Mouse (Mus musculus) midbrain, embryonic 15.5 days (tissue): ENCODE measurements at regions not wholly inside any gene's neighbourhood (a gene's known extent, or its start where the extent isn't known, plus 50 kb on each side); places are given as distances from the start of the nearest gene placed in this dataset.

Source experiments
- ATAC-seq: fragments of 200-750 bp; cut with Nextera tagmentation; replicated peaks from 2 replicates; pipeline ENCODE4 v1.8.0; 2017; ENCODE audit warnings: moderate TSS enrichment
- H3K27ac ChIP-seq: fragments of 300-500 bp; sonication (generic); 2 replicates; pipeline ENCODE4 v1.5.1; 2015; ENCODE audit warnings: mild to moderate bottlenecking, inconsistent platforms
- H3K27me3 ChIP-seq: fragments of 300-500 bp; sonication (generic); replicated peaks from 2 replicates; pipeline ENCODE4 v1.6.1; 2015; ENCODE audit warnings: inconsistent platforms
- H3K36me3 ChIP-seq: fragments of 300-500 bp; sonication (generic); replicated peaks from 2 replicates; pipeline ENCODE4 v1.6.1; 2015; ENCODE audit warnings: inconsistent platforms
- H3K4me1 ChIP-seq: fragments of 300-500 bp; sonication (generic); 2 replicates; pipeline ENCODE4 v1.6.1; 2015; ENCODE audit warnings: inconsistent platforms
- H3K4me2 ChIP-seq: fragments of 300-500 bp; sonication (generic); 2 replicates; pipeline ENCODE4 v1.6.1; 2015; ENCODE audit warnings: inconsistent platforms, mild to moderate bottlenecking, moderate library complexity
- H3K4me3 ChIP-seq: fragments of 300-500 bp; sonication (generic); 2 replicates; pipeline ENCODE4 v1.5.1; 2015; ENCODE audit warnings: mild to moderate bottlenecking, inconsistent platforms
- H3K9ac ChIP-seq: fragments of 300-500 bp; sonication (generic); 2 replicates; pipeline ENCODE4 v1.6.1; 2015; ENCODE audit warnings: mild to moderate bottlenecking, inconsistent platforms
- H3K9me3 ChIP-seq: fragments of 300-500 bp; sonication (generic); 2 replicates; pipeline ENCODE4 v1.6.1; 2016; ENCODE audit warnings: inconsistent platforms
- WGBS: fragments of 180-500 bp; shearing (Covaris S2); methylation state at CpG from one replicate; pipeline ENCODE4 v1.1.7; 2015; ENCODE audit warnings: mixed read lengths; 5-methylcytosine and 5-hydroxymethylcytosine counted together

DNA sequence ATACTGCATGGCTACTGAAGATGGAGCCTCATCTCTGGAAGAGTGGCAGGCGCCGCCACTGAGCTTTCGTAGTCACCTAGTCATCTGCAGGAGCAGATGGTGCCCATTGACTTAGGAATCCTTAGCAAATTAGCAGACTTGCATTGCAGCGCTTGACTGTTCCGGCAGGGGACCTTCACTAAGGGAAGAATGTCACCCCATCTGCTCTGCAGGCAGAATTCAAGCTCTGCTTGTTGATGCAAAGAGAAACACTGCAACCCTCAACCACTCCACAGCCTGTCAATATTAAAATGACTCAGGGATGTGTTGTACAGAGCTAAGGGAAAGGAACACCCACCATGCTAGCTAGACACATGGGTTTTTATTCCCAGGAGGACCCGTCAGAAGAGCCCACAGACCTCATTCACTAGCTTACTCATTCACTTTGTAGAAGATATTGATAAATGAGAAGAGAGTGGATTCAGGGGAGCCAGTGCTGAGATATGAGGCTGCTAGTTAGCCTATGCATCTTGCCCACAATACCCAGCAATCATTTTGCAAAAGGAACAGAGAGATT lies 215.4 kb upstream of the Gm26657 start:
- 85% methylated on average over 6 of the region's 6 CpGs for WGBS
- Histone ChIP-seq H3K27ac (no peak overlapping the region), H3K4me3 (no peak overlapping the region), H3K4me1 (no peaks in the 10 kb centered on the region), H3K9me3 (no peaks in the 10 kb centered on the region), H3K36me3 (no peaks in the 10 kb centered on the region), H3K4me2 (no peak overlapping the region), H3K9ac (no peak overlapping the region), H3K27me3 (no peaks in the 10 kb centered on the region)
- no peak for ATAC-seq

DNA sequence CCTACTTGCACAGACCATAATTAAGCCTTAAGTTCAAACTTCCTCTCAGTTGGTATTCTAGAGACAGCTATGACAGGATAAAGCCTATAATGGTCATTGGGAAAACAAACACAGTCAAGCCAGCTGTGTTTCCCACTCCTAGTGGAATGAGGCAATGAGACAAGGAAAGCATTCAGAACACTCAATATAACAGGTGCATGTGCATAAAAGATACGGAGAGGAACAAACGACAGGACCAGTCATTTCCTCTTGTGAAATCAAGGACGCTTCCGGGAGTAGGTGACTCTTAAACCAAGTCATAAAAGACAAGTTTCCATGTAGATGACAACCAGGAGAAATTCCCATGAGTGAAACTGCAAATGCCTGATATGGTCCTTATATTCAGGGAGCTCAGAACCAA lies 232.1 kb upstream of the Gm26657 start:
- 90% methylated on average over 4 of the region's 4 CpGs for WGBS
- Histone ChIP-seq H3K4me3 (no peak overlapping the region), H3K9me3 (no peaks in the 10 kb centered on the region), H3K9ac (no peak overlapping the region), H3K27ac (no peak overlapping the region), H3K36me3 (no peaks in the 10 kb centered on the region), H3K4me2 (no peak overlapping the region), H3K27me3 (no peaks in the 10 kb centered on the region), H3K4me1 (no peaks in the 10 kb centered on the region)
- ATAC-seq = no peak

DNA sequence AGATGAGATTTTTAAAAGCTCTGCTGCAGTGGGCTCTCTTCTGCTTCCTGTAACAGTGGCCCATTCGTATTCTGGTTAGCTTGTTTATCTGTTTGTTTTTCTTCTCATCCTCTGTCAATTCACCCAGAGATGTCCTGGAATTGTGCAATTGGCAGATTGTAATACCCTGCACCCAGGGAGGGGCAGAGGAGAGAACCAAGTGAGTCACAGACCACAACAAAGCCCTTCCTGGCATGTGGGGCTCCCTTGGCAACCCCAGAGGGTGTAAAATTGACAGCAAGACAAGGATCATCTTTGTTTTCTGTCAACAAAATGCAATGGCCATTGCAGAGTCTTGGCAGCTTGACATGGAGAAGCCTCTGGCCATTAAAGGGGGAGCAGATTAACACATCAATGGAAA lies 233.1 kb upstream of the Gm26657 start:
- 83% methylated on average over 1 of the region's 1 CpGs for WGBS
- Histone ChIP-seq H3K4me1 (no peaks in the 10 kb centered on the region), H3K9me3 (no peaks in the 10 kb centered on the region), H3K36me3 (no peaks in the 10 kb centered on the region), H3K4me3 (no peak overlapping the region), H3K27ac (no peak overlapping the region), H3K4me2 (no peak overlapping the region), H3K9ac (no peak overlapping the region), H3K27me3 (no peaks in the 10 kb centered on the region)
- no peak for ATAC-seq

DNA sequence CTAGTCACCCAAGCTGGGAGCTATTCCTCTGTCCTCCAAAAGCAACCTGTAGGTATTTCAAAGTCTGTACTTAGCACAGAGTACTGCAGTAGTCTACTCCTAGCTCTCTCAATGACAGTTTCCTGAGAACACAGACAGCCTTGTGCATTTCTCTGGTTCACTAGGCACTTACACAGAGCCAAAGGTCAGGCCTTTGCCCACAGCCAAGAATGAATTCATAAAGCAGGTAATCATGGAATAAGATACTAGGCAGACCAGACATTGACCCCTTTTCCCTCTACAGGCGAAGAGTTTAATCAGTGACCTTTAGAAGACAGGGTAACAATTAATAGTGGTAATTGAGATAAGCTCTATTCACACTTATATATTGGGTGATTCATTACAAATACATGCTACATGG lies 233.8 kb upstream of the Gm26657 start:
- no peaks in the 10 kb centered on the region for H3K36me3 ChIP-seq
- no peak overlapping the region for H3K4me3 ChIP-seq
- WGBS = 77% methylated on average over 1 of the region's 1 CpGs
- no peak overlapping the region for H3K27ac ChIP-seq
- H3K27me3 ChIP-seq = no peaks in the 10 kb centered on the region
- no peak overlapping the region for H3K4me2 ChIP-seq
- no peak overlapping the region for H3K9ac ChIP-seq
- H3K9me3 ChIP-seq = no peaks in the 10 kb centered on the region
- H3K4me1 ChIP-seq = no peaks in the 10 kb centered on the region
- no peak for ATAC-seq

DNA sequence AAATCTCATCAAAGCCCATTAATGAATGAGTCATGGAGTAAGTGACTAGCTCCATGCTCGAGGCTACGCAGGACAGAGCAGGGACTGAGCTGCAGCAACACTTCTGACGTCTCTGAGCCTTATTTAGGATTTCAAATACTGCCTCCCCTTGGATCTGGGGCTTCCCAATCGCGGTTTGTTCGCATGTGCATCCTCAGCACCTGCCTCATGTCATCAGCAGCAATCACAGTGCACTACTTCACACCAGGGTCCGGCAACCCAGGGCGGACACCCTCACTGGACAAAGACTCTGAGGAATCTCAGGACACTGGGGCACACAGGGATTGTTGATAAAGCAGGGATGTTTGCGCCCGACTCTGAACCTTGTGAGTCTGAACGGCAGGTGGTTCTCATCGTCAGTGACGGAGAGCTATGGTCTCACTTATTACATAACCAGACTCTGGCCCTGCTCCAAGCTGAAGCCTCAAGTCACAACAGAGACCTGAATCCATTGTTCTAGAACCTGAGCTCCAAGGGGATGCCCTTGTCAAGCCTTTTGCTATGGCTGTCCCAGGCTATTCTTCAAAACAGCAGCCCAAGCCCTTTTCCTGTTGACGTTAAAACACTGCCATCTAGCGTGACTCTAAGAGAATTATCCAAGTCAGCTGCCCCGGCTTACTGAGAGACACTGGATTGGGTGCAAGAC lies 247.2 kb upstream of the Gm26657 start:
- Histone ChIP-seq H3K4me3 (peak overlapping the region; percentile 12), H3K36me3 (no peaks in the 10 kb centered on the region), H3K9ac (no peak overlapping the region; the same call in 1 of the 2 replicates), H3K9me3 (no peaks in the 10 kb centered on the region), H3K4me2 (peak overlapping the region; percentile 29), H3K27me3 (0 out of 2 replicates have a peak, but pooled peaks cover 2% of the 10 kb centered on the region), H3K27ac (peak overlapping the region; percentile 34; the same call in 1 of the 2 replicates), H3K4me1 (peaks cover 6% of the 10 kb centered on the region; the same call in 1 of the 2 replicates)
- ATAC-seq = peak; percentile 90
- WGBS = 35% methylated on average over 16 of the region's 16 CpGs

GRCm38 (mm10) chr4:56489361-56489760 lies 250.5 kb upstream of the Gm26657 start:
- Histone ChIP-seq H3K9me3 (no peaks in the 10 kb centered on the region), H3K36me3 (no peaks in the 10 kb centered on the region), H3K27me3 (0 out of 2 replicates have a peak, but pooled peaks cover 2% of the 10 kb centered on the region), H3K4me3 (no peak overlapping the region), H3K4me1 (peaks cover 6% of the 10 kb centered on the region; the same call in 1 of the 2 replicates), H3K9ac (no peak overlapping the region), H3K27ac (no peak overlapping the region), H3K4me2 (no peak overlapping the region)
- ATAC-seq = no peak
- 88% methylated on average over 4 of the region's 4 CpGs for WGBS

DNA sequence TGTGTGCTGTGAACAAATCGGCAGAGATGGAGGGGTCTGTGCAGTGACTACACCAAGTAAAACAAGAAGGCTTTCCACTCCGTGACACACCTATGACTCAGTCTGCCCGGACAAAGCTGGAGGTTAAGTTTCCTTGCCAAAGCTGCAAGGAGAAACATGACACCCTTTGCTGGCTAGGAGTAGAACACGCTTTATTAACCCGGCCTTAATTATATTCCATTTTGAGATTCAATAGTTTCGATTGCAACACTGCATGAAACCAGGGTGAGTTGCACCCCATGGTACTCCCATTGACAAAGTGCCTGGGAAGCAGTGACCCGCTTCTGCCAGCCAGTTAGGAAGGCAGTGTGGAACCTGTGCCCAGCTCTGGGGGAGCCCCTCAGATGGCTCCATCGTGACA lies 256.2 kb upstream of the Gm26657 start:
- H3K4me3 ChIP-seq = no peak overlapping the region
- no peak overlapping the region for H3K4me2 ChIP-seq
- no peaks in the 10 kb centered on the region for H3K9me3 ChIP-seq
- no peaks in the 10 kb centered on the region for H3K36me3 ChIP-seq
- H3K9ac ChIP-seq = no peak overlapping the region
- H3K27ac ChIP-seq = no peak overlapping the region
- no peaks in the 10 kb centered on the region for H3K4me1 ChIP-seq
- 87% methylated on average over 8 of the region's 8 CpGs for WGBS
- H3K27me3 ChIP-seq = no peaks in the 10 kb centered on the region
- ATAC-seq = no peak

DNA sequence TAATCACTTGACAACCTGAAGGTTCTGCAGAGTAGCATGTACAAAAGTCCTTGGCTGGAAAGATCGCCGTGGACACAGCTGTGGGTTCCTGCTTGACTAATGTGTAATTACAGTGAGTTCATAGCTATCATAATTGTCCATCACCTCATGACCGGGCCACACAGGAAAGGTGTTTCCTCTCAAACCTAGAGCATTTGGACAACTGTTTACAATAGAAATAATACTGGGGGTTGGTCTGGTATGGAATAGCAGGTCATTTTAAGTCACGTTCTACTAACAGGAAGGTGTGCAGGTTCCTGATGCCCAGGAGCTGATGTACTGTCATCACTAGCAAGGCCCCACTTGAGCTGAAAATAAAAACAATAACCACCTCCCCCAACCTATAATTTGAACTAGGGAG lies 283.1 kb upstream of the Gm26657 start:
- Histone ChIP-seq H3K9ac (no peak overlapping the region), H3K27me3 (no peaks in the 10 kb centered on the region), H3K9me3 (no peaks in the 10 kb centered on the region), H3K4me1 (no peaks in the 10 kb centered on the region), H3K36me3 (no peaks in the 10 kb centered on the region), H3K4me2 (no peak overlapping the region), H3K4me3 (no peak overlapping the region), H3K27ac (no peak overlapping the region)
- ATAC-seq = no peak
- WGBS = 92% methylated on average over 4 of the region's 4 CpGs

DNA sequence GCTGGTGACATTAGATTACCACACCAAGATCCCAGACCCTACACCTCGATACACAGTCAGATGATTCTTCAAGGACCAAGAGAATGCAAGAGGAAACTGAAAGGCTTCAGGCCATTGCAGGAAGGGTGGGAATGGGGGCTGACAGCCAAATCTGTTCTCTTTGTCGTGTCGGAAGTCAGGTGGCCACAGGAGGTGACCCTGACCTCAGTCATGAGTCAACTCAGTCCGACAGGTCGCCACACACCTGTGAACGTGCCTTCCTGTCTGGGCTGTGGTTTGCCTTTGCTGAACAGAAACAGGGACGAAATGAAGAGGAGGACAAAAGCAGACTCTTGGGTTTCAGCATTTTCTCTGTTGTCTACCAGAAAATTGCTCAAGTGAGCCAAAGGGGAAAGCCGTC lies 318.3 kb upstream of the Gm26657 start:
- 85% methylated on average over 8 of the region's 8 CpGs for WGBS
- no peak for ATAC-seq

DNA sequence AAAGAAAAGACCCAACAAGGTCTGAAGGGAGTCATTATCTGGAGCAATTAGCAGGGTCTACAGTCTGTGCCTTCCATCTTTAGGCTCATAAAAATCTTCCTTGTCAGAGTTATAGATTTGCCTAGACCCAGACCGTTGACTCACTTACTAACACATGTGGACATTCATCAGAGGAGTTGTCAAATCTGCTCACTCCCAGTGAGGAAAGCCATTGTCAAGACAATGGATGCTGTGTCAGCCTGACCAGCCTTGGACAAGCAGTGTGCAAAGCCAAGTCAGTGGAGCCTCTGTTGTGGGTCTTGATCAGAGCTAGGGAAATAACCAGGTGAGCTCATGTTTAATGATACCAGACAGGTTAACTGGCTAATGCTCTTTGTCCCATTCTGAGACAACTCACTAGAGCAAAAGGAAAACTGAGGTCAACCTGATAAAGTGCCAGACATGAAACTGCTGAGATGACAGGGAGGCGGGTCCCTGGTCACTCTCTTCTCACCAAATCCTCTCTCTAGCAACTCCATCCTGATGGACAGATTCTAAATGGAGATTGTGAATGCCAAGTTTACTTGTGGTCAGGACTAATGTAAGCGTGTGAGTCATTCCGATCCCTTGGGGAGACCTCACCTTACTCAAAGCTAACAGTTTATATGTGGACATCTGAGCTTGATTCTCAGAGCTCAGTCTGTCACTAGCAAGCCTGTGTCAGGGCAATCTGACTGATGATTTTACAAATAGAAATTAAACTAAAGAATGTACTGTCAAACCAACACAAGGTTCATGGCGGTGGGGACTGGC lies 320.6 kb upstream of the Gm26657 start:
- no peak overlapping the region for H3K4me3 ChIP-seq
- H3K9me3 ChIP-seq = no peaks in the 10 kb centered on the region
- H3K4me1 ChIP-seq = no peaks in the 10 kb centered on the region
- no peak overlapping the region for H3K27ac ChIP-seq
- H3K9ac ChIP-seq = no peak overlapping the region
- ATAC-seq = no peak
- H3K27me3 ChIP-seq = no peaks in the 10 kb centered on the region
- 92% methylated on average over 5 of the region's 5 CpGs for WGBS
- H3K4me2 ChIP-seq = no peak overlapping the region
- H3K36me3 ChIP-seq = no peaks in the 10 kb centered on the region

More for the DNA sequence above, 318.3 kb upstream of the Gm26657 start:
- Histone ChIP-seq H3K4me2 (no peak overlapping the region), H3K9me3 (no peaks in the 10 kb centered on the region), H3K36me3 (no peaks in the 10 kb centered on the region), H3K27ac (no peak overlapping the region), H3K9ac (no peak overlapping the region), H3K4me1 (no peaks in the 10 kb centered on the region), H3K27me3 (no peaks in the 10 kb centered on the region), H3K4me3 (no peak overlapping the region)

DNA sequence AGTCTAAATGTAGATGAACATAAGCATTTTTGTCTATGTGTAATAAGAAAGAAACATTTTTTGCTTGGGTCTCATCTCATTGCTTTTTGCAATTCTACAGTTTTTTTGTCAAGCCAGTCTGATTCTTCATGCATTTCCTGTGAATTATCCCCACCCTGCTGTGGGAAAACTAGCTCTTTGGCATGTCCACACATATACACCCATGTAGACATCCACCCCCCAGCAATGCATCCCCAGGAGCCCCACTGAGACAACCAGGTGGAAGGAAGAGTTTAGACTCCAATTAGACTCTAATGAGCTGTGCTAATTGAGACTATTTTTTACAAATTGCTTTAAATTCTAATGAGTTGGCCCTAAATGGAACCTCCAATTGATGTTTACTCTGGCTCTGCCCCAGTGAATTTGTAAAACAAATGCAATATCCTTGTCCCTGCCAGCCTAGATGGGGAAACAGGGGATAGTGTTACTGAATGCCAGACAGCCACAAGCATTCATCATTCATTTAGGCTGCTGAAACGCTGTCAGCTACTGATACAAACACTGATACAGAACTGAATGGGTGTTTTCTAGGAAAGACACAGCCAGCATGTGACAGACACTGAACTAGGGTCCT lies 328.7 kb upstream of the Gm26657 start:
- no peaks in the 10 kb centered on the region for H3K36me3 ChIP-seq
- H3K27ac ChIP-seq = no peak overlapping the region
- WGBS = 40% methylated on average over 1 of the region's 1 CpGs
- H3K4me2 ChIP-seq = no peak overlapping the region
- no peaks in the 10 kb centered on the region for H3K9me3 ChIP-seq
- no peaks in the 10 kb centered on the region for H3K4me1 ChIP-seq
- no peak for ATAC-seq
- no peak overlapping the region for H3K4me3 ChIP-seq
- no peaks in the 10 kb centered on the region for H3K27me3 ChIP-seq
- H3K9ac ChIP-seq = no peak overlapping the region

DNA sequence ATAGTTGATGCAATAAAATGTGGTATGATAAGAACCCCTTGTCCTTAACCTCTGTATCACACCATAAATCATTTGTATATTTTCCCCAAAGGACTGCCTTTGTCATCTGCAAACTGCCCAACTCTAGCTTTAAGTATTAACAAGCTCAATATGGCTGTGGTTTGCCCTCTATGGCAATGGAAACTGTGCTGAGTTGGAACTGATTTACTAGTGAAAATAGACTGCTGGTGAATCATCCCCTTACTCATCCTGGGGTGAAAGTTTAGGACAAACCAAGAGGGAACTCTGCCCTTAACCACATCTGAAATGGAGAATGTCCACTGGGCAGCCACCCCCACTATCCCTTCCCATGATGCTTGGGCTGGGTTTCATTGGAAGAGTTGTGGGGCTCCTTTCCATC lies 346.1 kb upstream of the Gm26657 start:
- ATAC-seq = no peak
- no peaks in the 10 kb centered on the region for H3K4me1 ChIP-seq
- no peak overlapping the region for H3K4me3 ChIP-seq
- no peaks in the 10 kb centered on the region for H3K36me3 ChIP-seq
- no peak overlapping the region for H3K9ac ChIP-seq
- no peak overlapping the region for H3K4me2 ChIP-seq
- H3K27me3 ChIP-seq = no peaks in the 10 kb centered on the region
- no peak overlapping the region for H3K27ac ChIP-seq
- no peaks in the 10 kb centered on the region for H3K9me3 ChIP-seq
